In the genomic region with DNA sequence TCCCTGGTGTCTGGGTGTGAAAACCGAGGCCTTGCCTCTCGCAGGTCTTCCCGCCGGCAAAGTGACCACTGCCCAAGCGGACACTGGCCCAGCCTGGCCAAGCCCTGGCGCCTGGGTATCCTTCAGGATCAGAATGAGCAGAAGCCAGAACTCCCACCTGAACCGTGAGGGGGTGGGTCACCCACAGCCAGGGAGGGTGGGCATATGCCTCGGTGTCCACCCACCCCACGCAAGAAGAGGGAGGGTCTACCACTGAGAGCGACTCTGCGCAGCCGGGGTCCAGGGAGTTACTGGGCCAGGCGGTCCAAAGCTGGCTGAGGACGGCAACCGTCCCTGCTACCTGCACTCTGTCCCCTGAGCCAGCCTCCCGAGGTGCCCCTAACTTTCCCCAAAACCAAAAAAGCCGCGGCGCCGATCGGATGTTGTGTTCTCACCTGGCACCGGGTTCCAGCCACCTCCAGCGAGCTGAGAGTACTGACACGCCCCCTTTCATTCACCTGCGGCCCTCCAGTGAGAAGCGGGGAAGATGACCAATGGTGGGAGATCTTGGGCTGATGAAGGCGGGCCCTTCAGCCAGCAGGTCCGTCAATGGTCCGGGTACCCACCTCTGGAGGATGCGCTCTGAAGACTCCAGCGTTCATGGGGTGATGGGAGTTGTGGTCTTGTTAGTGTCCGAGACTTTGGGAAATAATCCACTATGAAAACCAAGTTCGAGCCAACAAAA, we compare ENCODE assay signal across 9 mouse cellular contexts. TPM values are rescaled to one million over a fixed set of nuclear protein-coding genes. Genes with fewer than 3 reads are reported as not detected.
DNase-seq lines count a peak whose midpoint lies in the region; ATAC-seq lines count a peak whose summit lies in the region.
"Had no signal": no experiment of that assay in that cellular context is flagged by ENCODE, and none has a peak within 500 bp of the region (broad histone marks: within the 10 kb centered on the region; RNA-seq: fewer than 3 reads in every experiment).

A gene (minus strand): TSS at position 514 of the 724 bp plus-strand sequence.

- H3K4me3 ChIP-seq in heart, embryonic 10.5 days, result peak within 1 kb of the TSS; percentile 60
- H3K4me3 ChIP-seq in embryonic facial prominence, embryonic 13.5 days, result peak within 1 kb of the TSS; percentile 47
- peak within 1 kb of the TSS; percentile 58 for H3K4me3 ChIP-seq in hindbrain, embryonic 15.5 days
- peak within 1 kb of the TSS; percentile 39 for H3K4me3 ChIP-seq in lung, embryonic 15.5 days

- 3% methylated on average over 33 of the region's 33 CpGs for WGBS in heart, embryonic 10.5 days
- WGBS in embryonic facial prominence, embryonic 13.5 days, result 1% methylated on average over 33 of the region's 33 CpGs
- WGBS in hindbrain, embryonic 15.5 days, result under 1% methylated on average over 33 of the region's 33 CpGs
- WGBS in lung, embryonic 15.5 days, result 3% methylated on average over 33 of the region's 33 CpGs

- peak; percentile 83 for DNase-seq in heart, embryonic 10.5 days (ENCODE audit: low spot score)
- no peak for DNase-seq in heart, postnatal 36 days
- DNase-seq in layer of hippocampus, postnatal 25 days (ENCODE audit: extremely low spot score in 1 of 2, low spot score in 1 of 2), result peak; percentile 42 to 54
- DNase-seq in retina, postnatal 1 day, result peak; percentile 74
- no peak for DNase-seq in gastrocnemius, adult 18-20 months (ENCODE audit: low spot score)

- H3K9me3 ChIP-seq in heart, embryonic 10.5 days, result no peaks in the 10 kb centered on the region
- H3K9me3 ChIP-seq in embryonic facial prominence, embryonic 13.5 days, result no peaks in the 10 kb centered on the region; the same call in 1 of the 2 replicates
- no peaks in the 10 kb centered on the region for H3K9me3 ChIP-seq in hindbrain, embryonic 15.5 days
- no peaks in the 10 kb centered on the region for H3K9me3 ChIP-seq in lung, embryonic 15.5 days

- peak; percentile 76; the same call in 1 of the 2 replicates for ATAC-seq in embryonic facial prominence, embryonic 13.5 days (ENCODE audit: insufficient number of reproducible peaks, insufficient read depth, low FRiP score, low TSS enrichment, low read depth)
- ATAC-seq in hindbrain, embryonic 15.5 days (ENCODE audit: low FRiP score, low read depth), result peak; percentile 99
- peak; percentile 76 for ATAC-seq in lung, embryonic 15.5 days (ENCODE audit: borderline replicate concordance, extremely low read depth, low FRiP score, low TSS enrichment)

- peak within 1 kb of the TSS; percentile 66 for H3K4me2 ChIP-seq in embryonic facial prominence, embryonic 13.5 days
- peak within 1 kb of the TSS; percentile 71 for H3K4me2 ChIP-seq in hindbrain, embryonic 15.5 days
- peak within 1 kb of the TSS; percentile 58 for H3K4me2 ChIP-seq in lung, embryonic 15.5 days

- H3K36me3 ChIP-seq in heart, embryonic 10.5 days, result no peaks in the 10 kb centered on the region
- no peaks in the 10 kb centered on the region for H3K36me3 ChIP-seq in embryonic facial prominence, embryonic 13.5 days
- no peaks in the 10 kb centered on the region for H3K36me3 ChIP-seq in hindbrain, embryonic 15.5 days
- H3K36me3 ChIP-seq in lung, embryonic 15.5 days, result no peaks in the 10 kb centered on the region

- intact Hi-C loops in heart, postnatal 36 days (cut with DNase I), result no loop called here

- peaks cover 42% of the 10 kb centered on the region for H3K27me3 ChIP-seq in heart, embryonic 10.5 days (ENCODE audit: insufficient read depth, poor library complexity, severe bottlenecking)
- peaks cover 44% of the 10 kb centered on the region for H3K27me3 ChIP-seq in embryonic facial prominence, embryonic 13.5 days
- H3K27me3 ChIP-seq in hindbrain, embryonic 15.5 days, result peaks cover 13% of the 10 kb centered on the region; the same call in 1 of the 2 replicates
- H3K27me3 ChIP-seq in lung, embryonic 15.5 days, result peaks cover 36% of the 10 kb centered on the region

- peak within 1 kb of the TSS; percentile 67 for H3K9ac ChIP-seq in embryonic facial prominence, embryonic 13.5 days
- H3K9ac ChIP-seq in hindbrain, embryonic 15.5 days, result peak within 1 kb of the TSS; percentile 70
- H3K9ac ChIP-seq in lung, embryonic 15.5 days, result 0 out of 2 replicates have a peak within 1 kb of the TSS, but pooled peaks have one; percentile 3

- no peak within 1 kb of the TSS for H3K27ac ChIP-seq in heart, embryonic 10.5 days
- no peak within 1 kb of the TSS for H3K27ac ChIP-seq in embryonic facial prominence, embryonic 13.5 days
- peak within 1 kb of the TSS; percentile 35; the same call in 1 of the 2 replicates for H3K27ac ChIP-seq in hindbrain, embryonic 15.5 days (replicated peaks)
- H3K27ac ChIP-seq in lung, embryonic 15.5 days, result no peak within 1 kb of the TSS
- H3K27ac ChIP-seq: macrophage had no signal

- H3K4me1 ChIP-seq in heart, embryonic 10.5 days, result peaks cover 13% of the 10 kb centered on the region
- peaks cover 11% of the 10 kb centered on the region for H3K4me1 ChIP-seq in embryonic facial prominence, embryonic 13.5 days
- peaks cover 13% of the 10 kb centered on the region for H3K4me1 ChIP-seq in hindbrain, embryonic 15.5 days (replicated peaks)
- H3K4me1 ChIP-seq in lung, embryonic 15.5 days, result peaks cover 3% of the 10 kb centered on the region

RNA-seq across cellular contexts. Expression of the gene that starts here (rescaled TPM):
- polyA plus RNA-seq in heart, embryonic 10.5 days (2016; fragmentation: Nextera tagmentation; extraction: Ambion mirVana), result 3.4 and 3.9 TPM in 2 replicates
- total RNA-seq in heart, postnatal 36 days (2021), result not detected
- polyA plus RNA-seq in embryonic facial prominence, embryonic 13.5 days (2015; fragmentation: Nextera tagmentation; extraction: Ambion mirVana), result 2.5 and 2.8 TPM in 2 replicates
- 15.7 and 17.1 TPM in 2 replicates for polyA plus RNA-seq in hindbrain, embryonic 15.5 days (2015; fragmentation: Nextera tagmentation; extraction: Ambion mirVana)
- 1 to 10 TPM; 4.2 to 4.6 TPM for total RNA-seq in layer of hippocampus, postnatal 25 days (2021)
- polyA plus RNA-seq in lung, embryonic 15.5 days (2015; fragmentation: Nextera tagmentation; extraction: Ambion mirVana), result 2.2 and 3.1 TPM in 2 replicates
- not detected for total RNA-seq in gastrocnemius, adult 18-20 months (2021)
- polyA plus RNA-seq: macrophage had no signal

Comparison
In these comparisons a context has a peak if more than half of its experiments do, and no peak if none do; other contexts are left out.
1. RNA of the gene that starts here (total RNA-seq): 4.2 to 4.6 TPM in layer of hippocampus, postnatal 25 days; not detected in heart, postnatal 36 days and not detected in gastrocnemius, adult 18-20 months; every median in the first group is over 4 times any median in the second.
2. DNase-seq: peak in heart, embryonic 10.5 days (single experiment), layer of hippocampus, postnatal 25 days (2 of 2) and retina, postnatal 1 day (single experiment); none in heart, postnatal 36 days (0 of 2) and gastrocnemius, adult 18-20 months (single experiment).
3. H3K9ac ChIP-seq: peak in every context shown above with its lines; median percentile 70 in hindbrain, embryonic 15.5 days; 67 in embryonic facial prominence, embryonic 13.5 days; 3 in lung, embryonic 15.5 days.
4. Peak in every context shown above with its lines, with median percentiles within 50 percentile points of each other: H3K4me3 ChIP-seq, ATAC-seq and H3K4me2 ChIP-seq.